Mouse (Mus musculus) midbrain, embryonic 11.5 days (tissue): Measurements from ENCODE around the gene Gm42688. TPM values are rescaled to one million over a fixed set of nuclear protein-coding genes. Genes with fewer than 3 reads are reported as not detected.

Experiments
- ATAC-seq: fragments of 200-750 bp; cut with Nextera tagmentation; 2 replicates; pipeline ENCODE4 v1.8.0; 2017; ENCODE audit warnings: moderate TSS enrichment, moderate library complexity; ENCODE audit not compliant: low FRiP score
- DNase-seq: peaks from one replicate; pipeline ENCODE4 v3.0.0; 2015; ENCODE audit warnings: low spot score; ENCODE audit errors: missing footprints
- H3K27ac ChIP-seq: fragments of 300-500 bp; sonication (generic); 2 replicates; pipeline ENCODE4 v1.5.1; 2014; ENCODE audit warnings: low read depth, low read length
- H3K27me3 ChIP-seq: fragments of 300-500 bp; sonication (generic); 2 replicates; pipeline ENCODE4 v1.6.1; 2014; ENCODE audit warnings: mild to moderate bottlenecking, low read length, moderate library complexity, mixed read lengths; ENCODE audit not compliant: control insufficient read depth, insufficient read depth
- H3K36me3 ChIP-seq: fragments of 300-500 bp; sonication (generic); 2 replicates; pipeline ENCODE4 v1.6.1; 2014; ENCODE audit warnings: mild to moderate bottlenecking, low read length, moderate library complexity, mixed read lengths; ENCODE audit not compliant: control insufficient read depth, insufficient read depth
- H3K4me1 ChIP-seq: fragments of 300-500 bp; sonication (generic); 2 replicates; pipeline ENCODE4 v1.6.1; 2014; ENCODE audit warnings: low read length; ENCODE audit not compliant: control insufficient read depth, insufficient read depth
- H3K4me2 ChIP-seq: fragments of 300-500 bp; sonication (generic); 2 replicates; pipeline ENCODE4 v1.6.1; 2014; ENCODE audit warnings: mild to moderate bottlenecking, moderate library complexity
- H3K4me3 ChIP-seq: fragments of 300-500 bp; sonication (generic); 2 replicates; pipeline ENCODE4 v1.5.1; 2014; ENCODE audit warnings: low read depth, low read length
- H3K9ac ChIP-seq: fragments of 300-500 bp; sonication (generic); 2 replicates; pipeline ENCODE4 v1.6.1; 2014; ENCODE audit warnings: low read length
- H3K9me3 ChIP-seq: fragments of 300-500 bp; sonication (generic); 2 replicates; pipeline ENCODE4 v1.6.1; 2016; ENCODE audit warnings: low read length; ENCODE audit not compliant: control insufficient read depth
- WGBS: fragments of 180-500 bp; shearing (Covaris S2); extraction: QIAGEN DNeasy Blood & Tissue Kit; methylation state at CpG from one replicate; pipeline ENCODE4 v1.1.7; 2014; 5-methylcytosine and 5-hydroxymethylcytosine counted together
- polyA plus RNA-seq: library from polyadenylated mRNA; unstranded; fragments of >200 nt; fragmentation: Nextera tagmentation; extraction: Ambion mirVana; gene quantifications from 2 replicates; pipeline ENCODE4 v1.2.1, GENCODE M21; 2014

Gm42688 gene
- polyA plus RNA-seq, 1 experiment from 2014 or later = 2.3 TPM

- no peak for ATAC-seq
- H3K27ac ChIP-seq = no peak overlapping the region
- DNase-seq = no peak
- H3K4me1 ChIP-seq = peaks cover 33% of the 10 kb centered on the region
- no peaks in the 10 kb centered on the region for H3K9me3 ChIP-seq
- no peak overlapping the region for H3K4me3 ChIP-seq
- no peaks in the 10 kb centered on the region; the same call in 1 of the 2 replicates for H3K27me3 ChIP-seq
- peak overlapping the region; percentile 54 for H3K4me2 ChIP-seq
- 28% methylated on average over 4 of the region's 4 CpGs for WGBS
- H3K36me3 ChIP-seq = no peaks in the 10 kb centered on the region
- H3K9ac ChIP-seq = no peak overlapping the region
Observed at GRCm38 (mm10) chr6:83141636-83142035, 40.2 kb downstream of the Gm42688 start.

GRCm38 (mm10) chr6:83142211-83142731, 40.9 kb downstream of the Gm42688 start:
- H3K9me3 ChIP-seq = no peaks in the 10 kb centered on the region
- peak overlapping the region; percentile 54 for H3K4me2 ChIP-seq
- H3K4me3 ChIP-seq = peak overlapping the region; percentile 31
- ATAC-seq = peak; percentile 22; the same call in 1 of the 2 replicates
- DNase-seq = peak; percentile 88
- H3K27ac ChIP-seq = no peak overlapping the region
- 3% methylated on average over 41 of the region's 41 CpGs for WGBS
- H3K36me3 ChIP-seq = no peaks in the 10 kb centered on the region
- H3K4me1 ChIP-seq = peaks cover 27% of the 10 kb centered on the region
- H3K27me3 ChIP-seq = no peaks in the 10 kb centered on the region; the same call in 1 of the 2 replicates
- peak overlapping the region; percentile 57 for H3K9ac ChIP-seq

GRCm38 (mm10) chr6:83142886-83143285, 41.5 kb downstream of the Gm42688 start:
- Histone ChIP-seq H3K9ac (no peak overlapping the region), H3K4me2 (no peak overlapping the region), H3K27me3 (no peaks in the 10 kb centered on the region; the same call in 1 of the 2 replicates), H3K4me1 (peaks cover 24% of the 10 kb centered on the region), H3K27ac (no peak overlapping the region), H3K36me3 (no peaks in the 10 kb centered on the region), H3K4me3 (no peak overlapping the region), H3K9me3 (no peaks in the 10 kb centered on the region)
- 53% methylated on average over 11 of the region's 11 CpGs for WGBS
- ATAC-seq (no peak; the same call in 1 of the 2 replicates), DNase-seq (no peak)

GRCm38 (mm10) chr6:83145209-83145608, 43.8 kb downstream of the Gm42688 start:
- DNase-seq (no peak), ATAC-seq (no peak)
- Histone ChIP-seq H3K4me2 (no peak overlapping the region), H3K4me3 (no peak overlapping the region), H3K4me1 (peaks cover 10% of the 10 kb centered on the region), H3K27me3 (no peaks in the 10 kb centered on the region; the same call in 1 of the 2 replicates), H3K27ac (no peak overlapping the region), H3K36me3 (0 out of 2 replicates have a peak, but pooled peaks cover 5% of the 10 kb centered on the region), H3K9ac (no peak overlapping the region), H3K9me3 (no peaks in the 10 kb centered on the region)
- 73% methylated on average over 2 of the region's 2 CpGs for WGBS

GRCm38 (mm10) chr6:83145805-83146204, 44.4 kb downstream of the Gm42688 start:
- H3K4me2 ChIP-seq = no peak overlapping the region
- 0 out of 2 replicates have a peak, but pooled peaks cover 5% of the 10 kb centered on the region for H3K36me3 ChIP-seq
- H3K4me1 ChIP-seq = peaks cover 12% of the 10 kb centered on the region
- no peak overlapping the region for H3K27ac ChIP-seq
- ATAC-seq (no peak), DNase-seq (no peak)
- 78% methylated on average over 9 of the region's 9 CpGs for WGBS
- no peak overlapping the region for H3K9ac ChIP-seq
- no peak overlapping the region for H3K4me3 ChIP-seq
- no peaks in the 10 kb centered on the region; the same call in 1 of the 2 replicates for H3K27me3 ChIP-seq
- no peaks in the 10 kb centered on the region for H3K9me3 ChIP-seq

GRCm38 (mm10) chr6:83147280-83147679, 45.9 kb downstream of the Gm42688 start:
- Histone ChIP-seq H3K27me3 (no peaks in the 10 kb centered on the region; the same call in 1 of the 2 replicates), H3K36me3 (0 out of 2 replicates have a peak, but pooled peaks cover 5% of the 10 kb centered on the region), H3K4me2 (no peak overlapping the region), H3K9me3 (no peaks in the 10 kb centered on the region), H3K9ac (no peak overlapping the region), H3K4me3 (no peak overlapping the region), H3K27ac (no peak overlapping the region), H3K4me1 (peaks cover 12% of the 10 kb centered on the region)
- ATAC-seq (no peak), DNase-seq (no peak)
- 53% methylated on average over 7 of the region's 7 CpGs for WGBS

GRCm38 (mm10) chr6:83151721-83152120, 50.3 kb downstream of the Gm42688 start:
- H3K9ac ChIP-seq = peak overlapping the region; percentile 34
- H3K27me3 ChIP-seq = no peaks in the 10 kb centered on the region
- DNase-seq = no peak
- H3K27ac ChIP-seq = no peak overlapping the region
- no peak overlapping the region for H3K4me3 ChIP-seq
- peaks cover 11% of the 10 kb centered on the region; the same call in 1 of the 2 replicates for H3K36me3 ChIP-seq
- no peak overlapping the region for H3K4me2 ChIP-seq
- ATAC-seq = no peak
- WGBS = 21% methylated on average over 8 of the region's 8 CpGs
- no peaks in the 10 kb centered on the region for H3K9me3 ChIP-seq
- H3K4me1 ChIP-seq = peaks cover 19% of the 10 kb centered on the region

GRCm38 (mm10) chr6:83153038-83153437, 51.6 kb downstream of the Gm42688 start:
- WGBS = 87% methylated on average over 12 of the region's 12 CpGs
- Histone ChIP-seq H3K4me3 (no peak overlapping the region), H3K36me3 (peaks cover 11% of the 10 kb centered on the region; the same call in 1 of the 2 replicates), H3K27me3 (no peaks in the 10 kb centered on the region), H3K9me3 (no peaks in the 10 kb centered on the region), H3K27ac (no peak overlapping the region), H3K4me2 (no peak overlapping the region), H3K4me1 (peaks cover 19% of the 10 kb centered on the region), H3K9ac (no peak overlapping the region)
- ATAC-seq (no peak), DNase-seq (no peak)

- Histone ChIP-seq H3K27ac (no peak overlapping the region), H3K4me2 (no peak overlapping the region), H3K36me3 (peaks cover 11% of the 10 kb centered on the region; the same call in 1 of the 2 replicates), H3K4me1 (peaks cover 19% of the 10 kb centered on the region), H3K9me3 (no peaks in the 10 kb centered on the region), H3K27me3 (no peaks in the 10 kb centered on the region), H3K4me3 (no peak overlapping the region), H3K9ac (no peak overlapping the region)
- ATAC-seq = no peak
- WGBS = 76% methylated on average over 5 of the region's 5 CpGs
- DNase-seq = no peak
Observed at GRCm38 (mm10) chr6:83153485-83153884, 52.1 kb downstream of the Gm42688 start.
